Mouse (Mus musculus): ENCODE measurements around the gene Gm38394. TPM values are rescaled to one million over a fixed set of nuclear protein-coding genes. Genes with fewer than 3 reads are reported as not detected.
"Not testable (repeated sequence)": the region's sequence is repeated elsewhere in the genome, so short reads cannot be mapped to it uniquely, and the experiment has no call there.

The Gm38394 gene
- 6.2 and 7.2 TPM in 2 replicates for polyA plus RNA-seq (2014; fragmentation: Nextera tagmentation; extraction: Ambion mirVana)

DNA sequence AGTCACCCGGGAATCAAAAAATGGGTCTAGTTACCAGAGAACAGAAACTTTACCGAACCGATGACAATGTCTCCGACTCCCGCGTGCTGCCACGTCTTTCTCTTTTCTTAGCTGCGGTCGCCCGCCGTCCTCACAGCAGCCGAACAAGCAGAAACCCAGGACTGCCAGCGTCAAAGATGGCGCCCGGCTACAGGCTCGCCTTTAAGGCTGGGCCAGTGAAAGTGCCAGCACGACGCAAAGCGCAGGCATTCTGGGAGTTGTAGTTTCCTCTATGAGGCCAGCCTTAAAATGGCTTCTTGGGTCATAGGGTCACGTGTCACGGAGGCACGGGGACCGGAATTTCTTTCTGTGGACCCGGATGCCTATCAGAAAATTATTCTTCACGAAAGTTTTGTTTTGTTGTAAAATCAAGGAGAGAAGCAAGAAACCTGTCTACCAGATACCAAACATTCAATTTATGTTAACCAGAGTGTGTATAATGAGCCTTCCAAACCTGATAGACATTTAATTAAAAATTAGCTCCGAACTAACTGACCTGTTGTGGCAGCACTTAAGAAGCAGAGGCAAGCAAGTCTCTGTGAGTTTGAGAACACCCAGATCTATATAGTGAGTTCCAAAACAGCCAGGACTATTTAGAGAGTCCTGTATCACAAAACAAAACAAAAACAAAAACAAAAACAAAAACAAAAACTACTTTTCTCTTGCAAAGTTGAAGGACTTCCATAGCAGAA, at the start of gene Gm38394:
Gene Gm38394, minus strand, starts transcription at position 116 of the 731 bp plus-strand sequence.
- peak within 1 kb of the TSS; percentile 88 for H3K4me3 ChIP-seq (ENCODE audit: low read depth, low read length)
- peak within 1 kb of the TSS; percentile 74 for H3K4me2 ChIP-seq (ENCODE audit: low read depth, low read length, severe bottlenecking)
- peaks cover 5% of the 10 kb centered on the region; the same call in 1 of the 2 replicates for H3K4me1 ChIP-seq (replicated peaks; ENCODE audit: control insufficient read depth, insufficient read depth, low read length)
- peaks cover 3% of the 10 kb centered on the region; the same call in 1 of the 2 replicates for H3K36me3 ChIP-seq (ENCODE audit: control insufficient read depth, insufficient read depth, low read length)
- H3K27me3 ChIP-seq (ENCODE audit: control insufficient read depth, insufficient read depth, low read length), result no peaks in the 10 kb centered on the region
- peak; percentile 98 for ATAC-seq (replicated peaks; ENCODE audit: low FRiP score)
- 3% methylated on average over 26 of the region's 26 CpGs for WGBS
- peak within 1 kb of the TSS; percentile 77 for H3K27ac ChIP-seq (ENCODE audit: low read depth, low read length)
- H3K9me3 ChIP-seq (ENCODE audit: control insufficient read depth, low read length), result no peaks in the 10 kb centered on the region
- DNase-seq (ENCODE audit: low spot score), result peak; percentile 95
- H3K9ac ChIP-seq (ENCODE audit: low read length), result peak within 1 kb of the TSS; percentile 89

DNA sequence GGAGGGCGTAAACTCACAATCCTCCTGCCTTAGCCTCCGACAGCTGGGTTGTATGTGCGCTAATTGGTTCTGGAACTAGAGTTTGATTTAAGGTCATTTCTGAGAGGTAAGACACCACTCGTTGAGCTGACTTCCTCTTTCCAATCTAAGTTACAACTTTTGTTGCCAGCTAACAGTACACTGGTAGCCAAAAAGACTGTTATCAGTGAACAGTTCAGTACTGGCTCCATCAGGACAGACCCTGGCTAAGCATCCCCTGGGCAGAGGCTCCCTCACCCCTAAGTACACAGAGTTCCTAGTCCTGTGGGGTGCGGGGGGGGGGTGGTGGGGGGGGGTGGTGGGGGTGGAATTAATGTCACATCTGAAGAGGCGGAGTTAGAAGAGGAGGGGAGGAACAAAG, 49.8 kb upstream of the Gm38394 start:
- no peaks in the 10 kb centered on the region for H3K27me3 ChIP-seq (ENCODE audit: control insufficient read depth, insufficient read depth, low read length)
- no peak overlapping the region for H3K4me2 ChIP-seq (ENCODE audit: low read depth, low read length, severe bottlenecking)

DNA sequence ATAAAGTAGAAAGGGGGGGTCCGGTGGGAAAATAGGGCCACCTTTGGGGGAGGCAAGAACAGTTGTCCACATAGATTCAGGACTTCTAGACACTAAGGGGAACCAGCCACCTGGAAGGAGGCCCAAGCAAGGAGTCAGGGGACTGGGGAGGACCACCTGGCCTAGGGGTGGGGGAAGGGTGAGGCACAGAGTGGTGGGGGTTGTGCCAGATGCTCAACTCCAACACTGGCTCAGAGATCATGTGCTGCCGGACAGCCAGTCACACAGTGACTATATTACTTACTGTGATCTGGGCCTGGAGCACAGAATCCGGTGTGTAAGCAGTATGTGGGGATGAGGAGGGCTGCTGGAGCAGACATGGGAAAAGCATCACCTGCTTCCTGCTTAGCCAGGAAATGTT, 48.2 kb upstream of the Gm38394 start:
- H3K9me3 ChIP-seq (ENCODE audit: control insufficient read depth, low read length), result no peaks in the 10 kb centered on the region
- H3K36me3 ChIP-seq (ENCODE audit: control insufficient read depth, insufficient read depth, low read length), result no peaks in the 10 kb centered on the region
- 0 out of 2 replicates have a peak, but pooled peaks cover 3% of the 10 kb centered on the region for H3K4me1 ChIP-seq (replicated peaks; ENCODE audit: control insufficient read depth, insufficient read depth, low read length)
- DNase-seq (ENCODE audit: low spot score), result no peak
- 82% methylated on average over 3 of the region's 3 CpGs for WGBS
- no peak for ATAC-seq (replicated peaks; ENCODE audit: low FRiP score)
- no peaks in the 10 kb centered on the region for H3K27me3 ChIP-seq (ENCODE audit: control insufficient read depth, insufficient read depth, low read length)
- H3K27ac ChIP-seq (ENCODE audit: low read depth, low read length), result no peak overlapping the region
- no peak overlapping the region for H3K4me2 ChIP-seq (ENCODE audit: low read depth, low read length, severe bottlenecking)
- H3K9ac ChIP-seq (ENCODE audit: low read length), result no peak overlapping the region
- H3K4me3 ChIP-seq (ENCODE audit: low read depth, low read length), result no peak overlapping the region

More for the DNA sequence above, 49.8 kb upstream of the Gm38394 start:
- H3K36me3 ChIP-seq (ENCODE audit: control insufficient read depth, insufficient read depth, low read length), result no peaks in the 10 kb centered on the region
- no peaks in the 10 kb centered on the region for H3K9me3 ChIP-seq (ENCODE audit: control insufficient read depth, low read length)
- WGBS, result 37% methylated on average over 6 of the region's 6 CpGs
- DNase-seq (ENCODE audit: low spot score), result no peak
- H3K4me3 ChIP-seq (ENCODE audit: low read depth, low read length), result no peak overlapping the region
- H3K4me1 ChIP-seq (replicated peaks; ENCODE audit: control insufficient read depth, insufficient read depth, low read length), result 0 out of 2 replicates have a peak, but pooled peaks cover 3% of the 10 kb centered on the region
- H3K27ac ChIP-seq (ENCODE audit: low read depth, low read length), result no peak overlapping the region
- H3K9ac ChIP-seq (ENCODE audit: low read length), result no peak overlapping the region; the same call in 1 of the 2 replicates
- ATAC-seq (replicated peaks; ENCODE audit: low FRiP score), result no peak

DNA sequence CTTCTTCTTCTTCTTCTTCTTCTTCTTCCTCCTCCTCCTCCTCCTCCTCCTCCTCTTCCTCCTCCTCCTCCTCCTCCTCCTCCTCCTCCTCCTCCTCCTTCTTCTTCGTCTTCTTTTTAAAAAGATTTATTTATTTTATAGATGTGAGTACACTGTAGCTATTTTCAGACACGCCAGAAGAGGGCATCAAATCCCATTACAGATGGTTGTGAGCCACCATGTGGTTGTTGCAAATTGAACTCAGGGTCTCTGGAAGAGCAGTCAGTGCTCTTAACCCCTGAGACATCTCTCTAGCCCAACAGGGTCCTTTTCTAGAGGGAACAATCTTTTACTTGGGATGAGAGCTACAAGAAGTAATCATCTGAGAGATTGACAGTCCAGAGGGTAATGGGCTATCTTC, 40.7 kb upstream of the Gm38394 start:
- 8% methylated on average over 2 of the region's 2 CpGs for WGBS
- not testable (repeated sequence) for H3K36me3 ChIP-seq (ENCODE audit: control insufficient read depth, insufficient read depth, low read length); DNase-seq (ENCODE audit: low spot score); H3K4me3 ChIP-seq (ENCODE audit: low read depth, low read length); H3K27ac ChIP-seq (ENCODE audit: low read depth, low read length); ATAC-seq (replicated peaks; ENCODE audit: low FRiP score); H3K27me3 ChIP-seq (ENCODE audit: control insufficient read depth, insufficient read depth, low read length); H3K4me1 ChIP-seq (replicated peaks; ENCODE audit: control insufficient read depth, insufficient read depth, low read length); H3K4me2 ChIP-seq (ENCODE audit: low read depth, low read length, severe bottlenecking); H3K9me3 ChIP-seq (ENCODE audit: control insufficient read depth, low read length); H3K9ac ChIP-seq (ENCODE audit: low read length)

DNA sequence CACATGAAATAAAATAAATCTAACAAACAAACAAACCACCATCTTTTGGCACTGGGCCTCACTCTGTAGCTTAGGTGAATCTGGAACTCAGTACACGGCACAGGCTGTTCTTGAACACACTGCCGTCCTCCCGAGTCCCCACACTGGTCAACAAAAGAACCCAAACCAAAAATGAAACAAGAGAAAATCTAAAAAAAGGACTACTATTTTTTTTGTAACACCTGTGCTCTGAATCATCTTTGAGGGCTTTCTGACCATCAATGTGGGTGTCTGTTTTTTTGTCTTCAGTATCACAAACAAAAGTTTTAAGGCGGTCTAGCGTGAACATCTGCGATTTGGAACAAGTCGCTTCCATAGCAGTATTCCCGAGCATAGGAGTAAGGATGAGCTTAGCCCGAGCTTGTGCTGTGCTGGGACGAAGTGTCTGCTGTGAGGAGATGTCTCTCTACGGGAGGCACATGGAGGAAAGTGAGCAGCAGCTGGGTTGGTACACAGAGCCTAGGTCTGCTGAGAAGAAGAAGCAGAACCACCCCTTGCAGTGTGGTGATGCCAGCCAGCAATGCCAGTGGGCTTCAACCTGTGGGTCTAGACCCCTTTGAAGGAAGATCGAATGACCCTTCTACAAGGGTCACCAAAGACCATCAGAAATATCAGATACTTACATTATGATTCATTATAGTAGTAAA, 37.0 kb upstream of the Gm38394 start:
- Histone ChIP-seq H3K4me2 (ENCODE audit: low read depth, low read length, severe bottlenecking) (no peak overlapping the region), H3K4me3 (ENCODE audit: low read depth, low read length) (no peak overlapping the region), H3K27me3 (ENCODE audit: control insufficient read depth, insufficient read depth, low read length) (no peaks in the 10 kb centered on the region), H3K9ac (ENCODE audit: low read length) (no peak overlapping the region), H3K4me1 (replicated peaks; ENCODE audit: control insufficient read depth, insufficient read depth, low read length) (peaks cover 2% of the 10 kb centered on the region; the same call in 1 of the 2 replicates), H3K9me3 (ENCODE audit: control insufficient read depth, low read length) (no peaks in the 10 kb centered on the region), H3K36me3 (ENCODE audit: control insufficient read depth, insufficient read depth, low read length) (no peaks in the 10 kb centered on the region), H3K27ac (ENCODE audit: low read depth, low read length) (no peak overlapping the region)
- WGBS, result 92% methylated on average over 12 of the region's 12 CpGs
- DNase-seq (ENCODE audit: low spot score) (no peak), ATAC-seq (replicated peaks; ENCODE audit: low FRiP score) (no peak)

DNA sequence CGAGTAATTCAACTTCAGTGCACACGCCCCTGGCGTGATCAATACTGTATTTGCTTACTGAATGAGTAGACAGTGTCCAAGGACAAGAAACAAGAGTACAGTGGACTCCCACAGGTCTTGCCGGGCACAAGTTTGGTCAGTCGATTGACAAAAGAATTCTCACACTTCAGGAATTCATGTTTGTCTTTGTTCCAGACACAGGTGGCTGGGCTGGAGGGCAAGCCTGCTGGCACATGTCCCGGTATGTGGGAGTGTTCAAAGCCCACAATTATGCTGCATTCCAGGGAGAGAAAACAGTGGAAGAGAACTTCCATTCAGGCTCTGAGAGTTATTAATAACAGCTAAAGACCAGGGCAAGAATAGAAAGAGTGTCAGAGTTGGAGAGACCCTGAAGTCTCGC, 34.8 kb upstream of the Gm38394 start:
- H3K36me3 ChIP-seq (ENCODE audit: control insufficient read depth, insufficient read depth, low read length), result no peaks in the 10 kb centered on the region
- no peak overlapping the region for H3K9ac ChIP-seq (ENCODE audit: low read length)
- no peak overlapping the region for H3K4me3 ChIP-seq (ENCODE audit: low read depth, low read length)
- no peak overlapping the region for H3K4me2 ChIP-seq (ENCODE audit: low read depth, low read length, severe bottlenecking)
- WGBS, result 43% methylated on average over 7 of the region's 7 CpGs
- H3K27me3 ChIP-seq (ENCODE audit: control insufficient read depth, insufficient read depth, low read length), result no peaks in the 10 kb centered on the region
- peaks cover 2% of the 10 kb centered on the region; the same call in 1 of the 2 replicates for H3K4me1 ChIP-seq (replicated peaks; ENCODE audit: control insufficient read depth, insufficient read depth, low read length)
- DNase-seq (ENCODE audit: low spot score), result peak; percentile 58
- peak overlapping the region; percentile 26; the same call in 1 of the 2 replicates for H3K27ac ChIP-seq (ENCODE audit: low read depth, low read length)
- ATAC-seq (replicated peaks; ENCODE audit: low FRiP score), result 0 out of 2 replicates have a peak, but pooled peaks have one; percentile 39
- no peaks in the 10 kb centered on the region for H3K9me3 ChIP-seq (ENCODE audit: control insufficient read depth, low read length)

DNA sequence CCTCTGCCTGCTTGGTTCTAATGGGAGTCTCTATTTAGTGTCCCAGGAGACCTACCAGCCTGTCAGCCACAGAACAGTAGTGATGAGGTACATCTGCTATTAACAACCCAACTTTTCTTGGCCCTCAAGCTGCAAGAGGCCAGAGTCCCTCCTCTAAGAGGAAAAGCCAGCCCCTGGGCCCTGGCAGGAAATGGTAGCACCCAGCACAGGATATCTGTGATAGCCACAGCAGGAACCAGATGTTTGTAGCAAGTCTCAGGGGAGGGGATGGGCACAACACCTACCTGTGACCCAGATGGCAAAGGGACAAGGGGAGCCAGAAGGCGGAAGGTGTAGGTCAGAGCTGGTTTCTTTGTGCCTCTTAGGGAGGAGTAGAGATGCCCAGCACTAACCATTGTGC, 33.8 kb upstream of the Gm38394 start:
- DNase-seq (ENCODE audit: low spot score) (no peak), ATAC-seq (replicated peaks; ENCODE audit: low FRiP score) (no peak)
- Histone ChIP-seq H3K9ac (ENCODE audit: low read length) (no peak overlapping the region), H3K27me3 (ENCODE audit: control insufficient read depth, insufficient read depth, low read length) (no peaks in the 10 kb centered on the region), H3K27ac (ENCODE audit: low read depth, low read length) (no peak overlapping the region), H3K36me3 (ENCODE audit: control insufficient read depth, insufficient read depth, low read length) (no peaks in the 10 kb centered on the region), H3K4me2 (ENCODE audit: low read depth, low read length, severe bottlenecking) (no peak overlapping the region), H3K4me1 (replicated peaks; ENCODE audit: control insufficient read depth, insufficient read depth, low read length) (peaks cover 2% of the 10 kb centered on the region; the same call in 1 of the 2 replicates), H3K9me3 (ENCODE audit: control insufficient read depth, low read length) (no peaks in the 10 kb centered on the region), H3K4me3 (ENCODE audit: low read depth, low read length) (no peak overlapping the region)
- WGBS, result 100% methylated on average over 1 of the region's 1 CpGs

DNA sequence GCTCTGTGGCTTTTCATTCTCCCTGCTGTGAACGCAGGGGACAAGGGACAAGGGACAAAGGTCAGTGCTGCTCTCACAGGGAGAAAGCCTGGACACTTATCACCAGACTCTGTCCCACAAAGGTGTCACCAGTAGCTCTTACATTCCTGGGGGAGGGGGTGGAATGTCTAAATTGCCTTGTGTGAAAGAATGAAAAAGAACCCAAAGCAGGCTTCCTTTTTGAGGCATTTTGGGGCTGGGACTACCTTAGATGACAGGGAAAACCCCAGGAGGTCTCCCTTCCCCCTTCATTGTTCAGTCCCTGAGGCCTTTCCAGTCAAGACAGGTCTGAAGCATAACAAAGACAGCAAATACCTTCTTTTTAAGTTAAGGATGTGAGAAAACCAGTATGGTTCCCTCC, 33.2 kb upstream of the Gm38394 start:
- no peak overlapping the region for H3K4me3 ChIP-seq (ENCODE audit: low read depth, low read length)
- DNase-seq (ENCODE audit: low spot score) (no peak), ATAC-seq (replicated peaks; ENCODE audit: low FRiP score) (no peak)
- H3K4me1 ChIP-seq (replicated peaks; ENCODE audit: control insufficient read depth, insufficient read depth, low read length), result peaks cover 2% of the 10 kb centered on the region; the same call in 1 of the 2 replicates
- no peaks in the 10 kb centered on the region for H3K36me3 ChIP-seq (ENCODE audit: control insufficient read depth, insufficient read depth, low read length)
- no peaks in the 10 kb centered on the region for H3K27me3 ChIP-seq (ENCODE audit: control insufficient read depth, insufficient read depth, low read length)
- no peak overlapping the region for H3K9ac ChIP-seq (ENCODE audit: low read length)
- no peak overlapping the region for H3K27ac ChIP-seq (ENCODE audit: low read depth, low read length)
- WGBS, result 0% methylated on average over 1 of the region's 1 CpGs
- H3K4me2 ChIP-seq (ENCODE audit: low read depth, low read length, severe bottlenecking), result no peak overlapping the region
- H3K9me3 ChIP-seq (ENCODE audit: control insufficient read depth, low read length), result no peaks in the 10 kb centered on the region

Data from forebrain, embryonic 11.5 days (tissue).